Mouse (Mus musculus) c-Kit-positive CD71-negative TER-119-negative erythroid progenitor cells, embryonic 14.5 days (primary cell): ENCODE results near the gene Fer1l5.
A peak's percentile ranks its signal among the peaks of the same experiment; 100 is the strongest.

ENCODE experiments used
- DNase-seq: peaks from one replicate; pipeline ENCODE4 v3.0.0-alpha.2; 2013; ENCODE audit warnings: low read depth

Gene Fer1l5

DNA sequence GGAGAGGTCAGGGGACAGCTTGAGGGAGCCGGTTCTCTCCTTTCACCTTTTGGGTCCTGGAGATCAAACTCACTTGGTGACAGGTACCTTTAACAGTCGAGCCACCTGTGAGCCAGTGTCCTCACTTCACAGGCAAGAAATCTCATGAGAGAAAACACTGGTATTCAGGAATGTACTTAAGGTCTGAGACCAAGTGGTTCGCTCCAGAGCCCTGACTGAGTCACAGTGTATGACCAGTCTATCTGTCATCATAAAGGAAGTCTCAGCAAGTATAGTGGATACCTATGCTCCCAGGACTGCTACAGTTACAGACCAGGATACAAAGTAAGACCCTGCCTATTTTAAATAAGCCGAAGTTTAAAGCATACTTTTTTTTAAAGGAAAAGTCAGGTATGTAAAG lies 60.9 kb downstream of the Fer1l5 start:
- no peak for DNase-seq

DNA sequence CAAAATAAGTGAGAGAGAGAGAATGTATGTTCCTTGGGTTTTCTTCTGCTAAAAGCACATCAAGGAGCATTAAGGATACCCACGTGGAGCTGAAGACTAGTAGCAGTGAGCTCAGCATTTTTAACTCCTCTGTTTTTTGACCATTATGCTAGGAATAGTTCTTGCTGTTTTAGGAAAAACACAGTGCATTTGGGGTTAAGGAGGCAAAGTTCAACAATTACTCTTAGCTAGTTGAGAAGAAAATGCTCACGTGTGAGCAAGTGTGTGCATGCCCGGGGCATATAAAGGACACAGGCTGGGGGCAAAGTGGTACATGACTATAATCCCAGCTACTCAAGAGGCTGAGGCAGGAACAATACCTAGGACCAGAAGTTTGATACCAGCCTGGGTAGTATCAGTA lies 61.5 kb downstream of the Fer1l5 start:
- no peak for DNase-seq

- no peak for DNase-seq
These were observed 63.0 kb downstream of the Fer1l5 start for GRCm38 (mm10) chr1:36435071-36435470.

DNA sequence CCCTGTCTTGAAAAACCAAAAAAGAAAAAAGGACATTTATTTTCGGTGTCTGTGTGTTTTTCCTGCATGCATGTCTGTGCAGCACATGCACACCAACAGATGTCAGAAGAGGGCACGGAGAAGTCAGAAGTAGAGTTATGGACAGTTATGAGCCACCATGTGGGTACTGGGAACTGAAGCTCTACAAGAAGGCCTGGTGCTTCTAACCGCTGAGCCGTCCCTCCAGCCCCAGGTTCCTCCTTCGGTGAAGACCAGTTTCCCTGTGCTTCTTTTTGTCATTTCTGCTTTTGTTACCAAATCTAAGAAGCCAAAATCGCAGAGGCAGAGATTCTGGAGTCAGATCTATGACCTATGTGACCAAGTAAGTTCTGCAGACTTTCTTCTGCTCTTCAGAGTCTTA lies 64.4 kb downstream of the Fer1l5 start:
- no peak for DNase-seq

DNA sequence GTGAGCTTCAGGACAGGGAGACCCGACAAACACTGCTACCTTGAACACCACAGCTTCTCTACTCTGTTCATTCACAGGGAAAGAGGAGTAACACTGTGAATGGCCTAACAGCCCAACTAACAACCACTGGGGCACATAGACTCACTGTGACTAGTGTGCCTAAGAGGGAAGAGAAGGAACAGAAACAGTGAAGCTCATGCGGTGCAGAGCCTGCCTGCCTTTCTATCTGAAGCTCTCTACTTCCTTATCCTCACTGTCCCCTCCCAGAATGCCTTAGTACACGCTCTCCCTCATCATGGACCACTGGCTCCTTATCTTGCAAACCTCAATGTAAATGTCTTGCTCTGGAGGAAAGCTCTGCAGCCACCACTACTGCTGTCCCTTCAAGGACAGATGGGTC lies 65.1 kb downstream of the Fer1l5 start:
- no peak for DNase-seq

DNA sequence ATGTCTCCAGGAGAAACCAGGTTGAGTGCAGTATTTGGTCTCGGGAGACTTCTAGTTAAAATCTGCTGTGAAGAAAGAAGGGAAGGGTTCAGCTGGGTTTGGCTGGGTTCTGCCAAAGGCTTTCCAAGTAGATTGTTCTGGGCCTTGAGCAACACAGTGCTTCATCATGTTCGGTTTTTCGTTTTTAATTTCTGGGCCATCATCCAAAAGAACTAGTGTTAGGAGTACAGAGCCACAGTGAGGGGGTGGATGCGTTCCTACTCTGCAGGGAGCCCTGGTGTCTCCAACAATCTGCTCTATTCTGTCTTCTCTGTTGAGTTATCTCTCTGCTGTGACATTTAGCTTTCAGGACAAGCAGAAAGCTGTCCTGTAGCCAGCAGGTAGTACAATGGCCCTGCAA lies 69.0 kb downstream of the Fer1l5 start:
- no peak for DNase-seq

- DNase-seq: peak; percentile 92
These were observed 72.7 kb downstream of the Fer1l5 start, which contains the start of gene Lman2l for GRCm38 (mm10) chr1:36444471-36445464. Gene Lman2l, minus strand, starts transcription at chr1:36445271.

- no peak for DNase-seq
These were observed 73.4 kb downstream of the Fer1l5 start for GRCm38 (mm10) chr1:36445508-36445907.

DNA sequence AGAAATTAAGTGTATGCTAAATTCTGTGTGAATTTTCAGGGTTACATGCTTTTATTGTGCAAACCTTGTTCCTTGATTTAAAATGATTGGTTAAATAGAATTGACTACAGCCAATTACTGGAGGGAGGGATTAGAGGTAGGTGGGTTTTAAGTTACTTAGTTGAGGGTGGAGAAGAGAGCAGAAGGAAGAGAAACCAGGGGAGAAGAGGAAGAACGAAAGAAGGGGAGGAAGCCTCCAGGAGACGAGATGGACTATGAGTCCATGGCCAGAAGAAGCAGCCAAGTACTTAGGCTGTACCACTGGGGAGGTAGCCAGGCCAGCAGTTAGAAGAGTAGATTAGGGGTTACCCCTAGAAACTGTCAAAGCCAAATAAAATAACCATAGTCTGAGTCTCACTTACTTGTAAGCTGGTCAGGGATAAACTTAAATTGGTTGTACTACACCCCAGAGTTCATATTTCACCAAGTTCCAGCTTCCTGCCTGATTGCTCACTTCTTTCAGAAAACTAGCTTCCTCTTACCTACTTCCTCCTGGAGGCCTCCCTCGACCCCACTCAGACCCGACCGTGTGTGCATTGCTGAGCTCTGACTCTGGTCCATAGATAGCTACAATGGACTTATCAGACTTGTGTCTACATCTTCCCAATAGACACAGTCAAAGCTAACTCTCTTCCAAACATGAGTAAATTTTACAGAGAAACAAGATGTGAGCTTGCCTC lies 74.2 kb downstream of the Fer1l5 start:
- DNase-seq: no peak

GRCm38 (mm10) chr1:36446841-36447240 lies 74.8 kb downstream of the Fer1l5 start:
- no peak for DNase-seq

GRCm38 (mm10) chr1:36454055-36454815 lies 82.1 kb downstream of the Fer1l5 start:
- DNase-seq: no peak

DNA sequence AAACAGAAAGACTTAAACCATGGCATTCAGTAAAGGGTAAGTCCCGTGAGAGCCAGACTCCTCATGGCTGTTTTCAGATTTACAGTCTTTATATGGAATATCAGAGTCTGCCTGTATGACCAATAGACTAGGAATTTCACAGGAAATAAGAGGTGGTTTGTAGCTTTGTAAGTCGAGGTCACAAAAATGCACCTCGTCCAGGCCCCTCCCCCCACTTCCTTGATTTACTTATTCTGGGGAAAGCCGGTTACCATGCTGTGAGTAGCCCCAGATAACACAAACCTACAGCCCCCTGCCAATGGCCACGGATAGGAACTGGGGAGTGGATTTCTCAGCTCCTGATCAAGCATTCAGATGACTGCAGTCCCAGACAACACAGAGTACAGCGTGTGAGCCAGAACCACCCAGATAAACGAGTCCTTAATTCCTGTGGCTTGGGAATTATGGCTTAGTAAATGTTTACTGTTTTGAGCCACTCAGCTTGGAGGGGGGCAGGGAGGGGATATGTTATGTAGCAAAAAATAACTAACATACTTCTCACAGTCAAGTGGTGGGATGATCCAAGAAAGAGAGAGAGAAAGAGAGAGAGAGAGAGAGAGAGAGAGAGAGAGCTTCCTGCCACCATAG lies 85.4 kb downstream of the Fer1l5 start:
- DNase-seq: no peak

DNA sequence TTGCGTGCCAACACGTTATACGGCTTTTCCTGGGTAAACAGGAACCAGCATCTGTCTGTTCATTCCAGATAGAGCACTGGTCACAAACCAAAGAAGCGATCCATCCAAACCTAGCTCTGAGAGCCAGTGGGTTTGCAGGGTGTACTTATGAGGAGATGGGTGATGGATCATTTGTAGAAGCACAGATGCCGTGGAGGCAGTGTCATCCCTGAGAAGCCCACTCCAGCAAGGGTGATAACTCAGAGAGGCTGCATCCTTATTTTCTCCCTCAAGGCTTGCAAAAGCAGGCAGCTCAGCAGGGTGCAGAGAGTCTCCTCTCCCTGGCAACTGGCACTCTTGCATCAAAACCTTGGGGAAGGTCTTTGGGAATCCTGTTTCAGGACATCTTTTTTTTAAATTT lies 86.1 kb downstream of the Fer1l5 start:
- DNase-seq: no peak

- no peak for DNase-seq
These were observed 89.7 kb downstream of the Fer1l5 start for GRCm38 (mm10) chr1:36461829-36462228.

GRCm38 (mm10) chr1:36465641-36466160 lies 93.6 kb downstream of the Fer1l5 start:
- DNase-seq: no peak

DNA sequence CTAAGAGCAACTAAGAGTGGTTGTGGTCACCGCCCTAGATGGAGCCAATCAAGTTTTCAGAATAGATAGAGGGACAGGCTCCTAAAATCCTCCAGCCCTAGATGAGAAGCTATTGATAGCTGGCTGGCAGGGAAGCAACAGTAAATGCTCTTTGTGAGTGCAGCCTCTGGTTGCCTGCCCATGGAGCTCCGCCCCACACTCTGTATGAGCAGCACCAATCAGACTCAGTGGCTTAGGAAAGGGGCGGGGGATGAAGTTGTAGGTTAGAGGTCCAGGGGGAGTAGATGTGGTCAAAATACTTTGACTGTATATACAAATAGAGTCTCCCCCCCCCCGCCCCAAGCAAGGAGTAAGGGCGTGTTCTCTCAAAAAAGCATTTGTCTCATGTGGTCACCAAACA lies 95.4 kb downstream of the Fer1l5 start:
- no peak for DNase-seq

DNA sequence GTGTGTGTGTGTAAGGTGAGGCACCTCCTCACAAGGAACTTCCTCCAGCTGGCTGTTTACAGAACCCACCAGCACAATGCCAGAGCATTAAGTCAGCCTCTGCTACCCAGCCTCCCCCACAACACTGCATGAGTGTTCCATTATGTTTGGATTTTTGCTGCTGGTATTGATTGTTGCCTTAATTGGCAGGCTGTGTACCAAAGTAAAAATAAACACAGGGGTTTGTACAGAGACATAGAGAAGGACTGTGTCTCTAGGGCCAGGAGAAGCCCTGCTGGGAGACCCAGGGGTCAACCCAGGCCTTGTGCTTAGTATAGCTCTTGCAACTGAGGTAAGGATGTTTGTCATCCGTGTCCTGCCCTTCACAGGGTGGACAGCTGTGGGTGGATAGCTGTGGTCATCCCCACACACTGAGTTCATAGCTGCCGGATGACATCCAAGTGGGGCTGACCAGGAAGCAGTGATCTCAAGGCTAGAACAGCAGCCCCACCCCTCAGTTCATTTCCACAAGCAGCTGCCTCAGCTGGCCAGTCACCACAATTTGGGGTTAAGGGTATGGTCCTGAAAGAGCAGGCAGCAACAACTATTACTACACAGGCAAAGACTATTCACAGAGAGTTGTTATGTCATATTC lies 97.8 kb downstream of the Fer1l5 start:
- DNase-seq: no peak

- DNase-seq: peak; percentile 69
These were observed 99.4 kb downstream of the Fer1l5 start, which contains the start of gene Cnnm4 for GRCm38 (mm10) chr1:36471181-36472105. Gene Cnnm4, plus strand, starts transcription at chr1:36471620.
